In genomic region chr9:47126236-47126635, GRCm38 (mm10) we compare ENCODE assay signal across 8 mouse cellular contexts.
DNase-seq lines count a peak whose midpoint lies in the region; ATAC-seq and TF ChIP-seq lines count a peak whose summit lies in the region.
"Had no signal": no experiment of that assay in that cellular context is flagged by ENCODE, and none has a peak within 500 bp of the region (broad histone marks: within the 10 kb centered on the region; RNA-seq: fewer than 3 reads in every experiment).

No protein-coding gene starts in this region.

- peak; percentile 58 for TF ChIP-seq CTCF in hindbrain, postnatal 0 days (IDR thresholded peaks at IDR 0.05; ENCODE audit: low read depth)
- peak; percentile 46 for TF ChIP-seq CTCF in E14TG2a.4 (conservative IDR thresholded peaks at IDR 0.05; ENCODE audit: low read length)

- DNase-seq in hindbrain, postnatal 0 days (ENCODE audit: low spot score), result no peak
- no peak for DNase-seq in hindbrain, embryonic 10.5 days (ENCODE audit: low spot score)
- DNase-seq in R1 (ENCODE audit: low read depth, low spot score), result peak; percentile 54
- peak; percentile 3 to 54 for DNase-seq in kidney, postnatal 36 days
- no peak for DNase-seq in ovary, postnatal 10 days (ENCODE audit: low spot score)
- DNase-seq in gastrocnemius, adult 8-10 months (ENCODE audit: low spot score in 2 of 2), result no peak
- DNase-seq: layer of hippocampus, postnatal 36 days had no signal

- no peak overlapping the region for H3K4me3 ChIP-seq in hindbrain, postnatal 0 days (ENCODE audit: low read length)
- no peak overlapping the region for H3K4me3 ChIP-seq in hindbrain, embryonic 10.5 days
- no peak overlapping the region for H3K4me3 ChIP-seq in E14TG2a.4 (replicated peaks; ENCODE audit: low read length)

- WGBS in hindbrain, postnatal 0 days, result 79% methylated on average over 2 of the region's 2 CpGs
- 68% methylated on average over 2 of the region's 2 CpGs for WGBS in hindbrain, embryonic 10.5 days

- no peaks in the 10 kb centered on the region for H3K36me3 ChIP-seq in hindbrain, postnatal 0 days (ENCODE audit: insufficient read depth, low read length)
- H3K36me3 ChIP-seq in hindbrain, embryonic 10.5 days, result no peaks in the 10 kb centered on the region
- H3K36me3 ChIP-seq in E14TG2a.4 (ENCODE audit: insufficient read depth, low read length), result no peaks in the 10 kb centered on the region

- no peak overlapping the region for H3K9ac ChIP-seq in hindbrain, postnatal 0 days (replicated peaks; ENCODE audit: low read length)

- H3K4me1 ChIP-seq in hindbrain, postnatal 0 days (ENCODE audit: insufficient read depth, low read length), result no peaks in the 10 kb centered on the region
- H3K4me1 ChIP-seq in hindbrain, embryonic 10.5 days (replicated peaks), result no peaks in the 10 kb centered on the region
- no peaks in the 10 kb centered on the region for H3K4me1 ChIP-seq in E14TG2a.4 (replicated peaks; ENCODE audit: low read depth, low read length)

- no peak for ATAC-seq in hindbrain, postnatal 0 days

- no peak overlapping the region for H3K27ac ChIP-seq in hindbrain, postnatal 0 days
- no peak overlapping the region for H3K27ac ChIP-seq in hindbrain, embryonic 10.5 days

- H3K9me3 ChIP-seq in hindbrain, postnatal 0 days (ENCODE audit: low read length), result no peaks in the 10 kb centered on the region
- no peaks in the 10 kb centered on the region for H3K9me3 ChIP-seq in hindbrain, embryonic 10.5 days
- no peaks in the 10 kb centered on the region for H3K9me3 ChIP-seq in E14TG2a.4 (ENCODE audit: low read length)

- no peaks in the 10 kb centered on the region for H3K27me3 ChIP-seq in hindbrain, postnatal 0 days (ENCODE audit: insufficient read depth, low read length)
- H3K27me3 ChIP-seq in hindbrain, embryonic 10.5 days (ENCODE audit: insufficient read depth, poor library complexity, severe bottlenecking), result no peaks in the 10 kb centered on the region
- peaks cover 7% of the 10 kb centered on the region for H3K27me3 ChIP-seq in E14TG2a.4 (ENCODE audit: insufficient read depth, low read length)

- H3K4me2 ChIP-seq in hindbrain, postnatal 0 days (ENCODE audit: low read depth, low read length), result no peak overlapping the region

Comparison
In these comparisons a context has a peak if more than half of its experiments do, and no peak if none do; other contexts are left out.
1. DNase-seq: peak in R1 (single experiment) and kidney, postnatal 36 days (2 of 2); none in hindbrain, postnatal 0 days (single experiment), hindbrain, embryonic 10.5 days (single experiment), ovary, postnatal 10 days (single experiment) and gastrocnemius, adult 8-10 months (0 of 2).